Mouse (Mus musculus) cerebellum, adult (tissue): ENCODE measurements around the gene Arhgap5.

ENCODE experiments used
- ATAC-seq: cut with Nextera tagmentation; 2 replicates; pipeline ENCODE4 v1.9.2; 2017; ENCODE audit warnings: mild to moderate bottlenecking, moderate library complexity, mixed read lengths; ENCODE audit not compliant: insufficient number of reproducible peaks, low FRiP score, low TSS enrichment

Arhgap5 gene

GRCm38 (mm10) chr12:52503456-52504320, at the start of gene Arhgap5:
Gene Arhgap5, plus strand, starts transcription at chr12:52503972.
- peak; percentile 93 for ATAC-seq

- ATAC-seq = no peak
Observed at GRCm38 (mm10) chr12:52464593-52464992, 39.2 kb upstream of the Arhgap5 start.

GRCm38 (mm10) chr12:52471621-52472020, 32.2 kb upstream of the Arhgap5 start:
- no peak for ATAC-seq

- no peak for ATAC-seq
Observed at GRCm38 (mm10) chr12:52473988-52474968, 29.5 kb upstream of the Arhgap5 start.

- ATAC-seq = no peak
Observed at GRCm38 (mm10) chr12:52476036-52476435, 27.7 kb upstream of the Arhgap5 start.

- ATAC-seq = no peak
Observed at GRCm38 (mm10) chr12:52478611-52479010, 25.2 kb upstream of the Arhgap5 start.

- ATAC-seq = no peak
Observed at GRCm38 (mm10) chr12:52479323-52479722, 24.4 kb upstream of the Arhgap5 start.

GRCm38 (mm10) chr12:52480851-52481250, 22.9 kb upstream of the Arhgap5 start:
- no peak for ATAC-seq

GRCm38 (mm10) chr12:52481969-52482550, 21.7 kb upstream of the Arhgap5 start:
- no peak for ATAC-seq

GRCm38 (mm10) chr12:52483219-52483618, 20.6 kb upstream of the Arhgap5 start:
- ATAC-seq = no peak

GRCm38 (mm10) chr12:52488266-52488975, 15.4 kb upstream of the Arhgap5 start:
- ATAC-seq = no peak

GRCm38 (mm10) chr12:52493281-52493681, 10.5 kb upstream of the Arhgap5 start:
- ATAC-seq = no peak

- no peak for ATAC-seq
Observed at GRCm38 (mm10) chr12:52497209-52497608, 6.6 kb upstream of the Arhgap5 start.

GRCm38 (mm10) chr12:52500915-52501833, 2.6 kb upstream of the Arhgap5 start:
- no peak for ATAC-seq

- no peak for ATAC-seq
Observed at GRCm38 (mm10) chr12:52502161-52502560, 1.6 kb upstream of the Arhgap5 start.

- peak; percentile 60 for ATAC-seq
Observed at GRCm38 (mm10) chr12:52503131-52503455, 679 bp upstream of the Arhgap5 start.

GRCm38 (mm10) chr12:52504331-52505181, 784 bp downstream of the Arhgap5 start:
- ATAC-seq = peak; percentile 28

GRCm38 (mm10) chr12:52524699-52525098, 20.9 kb downstream of the Arhgap5 start:
- ATAC-seq = no peak
